Mouse (Mus musculus) embryo, embryonic 11.5 days (tissue): ENCODE measurements at regions not wholly inside any gene's neighbourhood (a gene's known extent, or its start where the extent isn't known, plus 50 kb on each side); places are given as distances from the start of the nearest gene placed in this dataset.

Source experiments
- DNase-seq: peaks from one replicate; pipeline ENCODE4 v3.0.0-alpha.2; 2012; ENCODE audit warnings: low read depth, low spot score

- DNase-seq = no peak
Measured at GRCm38 (mm10) chr3:38579781-38580180, 95.1 kb upstream of the Ankrd50 start.

GRCm38 (mm10) chr3:38577890-38578628 is 93.4 kb upstream of the Ankrd50 start:
- DNase-seq = no peak

- DNase-seq = no peak
Measured at GRCm38 (mm10) chr3:38573594-38573993, 89.0 kb upstream of the Ankrd50 start.

- no peak for DNase-seq
Measured at GRCm38 (mm10) chr3:38572159-38572558, 87.5 kb upstream of the Ankrd50 start.

GRCm38 (mm10) chr3:38571224-38571623 is 86.6 kb upstream of the Ankrd50 start:
- DNase-seq = no peak

GRCm38 (mm10) chr3:38569001-38569400 is 84.4 kb upstream of the Ankrd50 start:
- no peak for DNase-seq

GRCm38 (mm10) chr3:38568596-38568975 is 83.9 kb upstream of the Ankrd50 start:
- no peak for DNase-seq

- no peak for DNase-seq
Measured at GRCm38 (mm10) chr3:38567946-38568595, 83.4 kb upstream of the Ankrd50 start.

GRCm38 (mm10) chr3:38566576-38566975 is 81.9 kb upstream of the Ankrd50 start:
- DNase-seq = no peak

- DNase-seq = no peak
Measured at GRCm38 (mm10) chr3:38564844-38565243, 80.2 kb upstream of the Ankrd50 start.

- DNase-seq = no peak
Measured at GRCm38 (mm10) chr3:38564364-38564763, 79.7 kb upstream of the Ankrd50 start.

GRCm38 (mm10) chr3:38561186-38561585 is 76.5 kb upstream of the Ankrd50 start:
- no peak for DNase-seq

- DNase-seq = no peak
Measured at GRCm38 (mm10) chr3:38555939-38556338, 71.3 kb upstream of the Ankrd50 start.

GRCm38 (mm10) chr3:38553470-38554043 is 68.9 kb upstream of the Ankrd50 start:
- no peak for DNase-seq

- no peak for DNase-seq
Measured at GRCm38 (mm10) chr3:38547032-38547431, 62.4 kb upstream of the Ankrd50 start.

- no peak for DNase-seq
Measured at GRCm38 (mm10) chr3:38545501-38545896, 60.9 kb upstream of the Ankrd50 start.

- DNase-seq = no peak
Measured at GRCm38 (mm10) chr3:38544718-38545500, 60.3 kb upstream of the Ankrd50 start.

GRCm38 (mm10) chr3:38543816-38544215 is 59.2 kb upstream of the Ankrd50 start:
- DNase-seq = no peak

GRCm38 (mm10) chr3:38541296-38541695 is 56.7 kb upstream of the Ankrd50 start:
- DNase-seq = no peak

GRCm38 (mm10) chr3:38538309-38538708 is 53.7 kb upstream of the Ankrd50 start:
- no peak for DNase-seq

GRCm38 (mm10) chr3:38537770-38538169 is 53.1 kb upstream of the Ankrd50 start:
- no peak for DNase-seq
